Mouse (Mus musculus): ENCODE measurements at regions not wholly inside any gene's neighbourhood (a gene's known extent, or its start where the extent isn't known, plus 50 kb on each side); places are given as distances from the start of the nearest gene placed in this dataset.

DNA sequence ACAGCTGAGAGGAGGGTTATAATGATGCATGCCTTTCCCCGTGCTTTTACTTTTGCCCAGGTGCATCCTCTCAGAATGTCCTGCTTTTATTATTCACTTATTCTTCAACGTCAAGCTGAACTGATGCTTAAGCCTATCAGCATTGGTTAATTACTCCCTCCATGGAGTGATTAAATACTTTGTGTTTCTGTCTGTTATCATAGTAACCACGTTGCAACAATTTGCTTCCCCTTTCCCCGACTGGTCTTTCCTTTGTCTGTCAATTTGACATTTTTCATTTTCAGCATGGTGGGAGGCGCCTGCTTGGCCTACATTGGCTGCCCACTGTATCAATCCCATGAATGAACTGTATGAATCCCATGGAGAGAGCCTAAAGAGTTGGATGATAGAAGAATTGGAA is 101.8 kb downstream of the Ccdc71l start:
- TF ChIP-seq CTCF (IDR thresholded peaks at IDR 0.05; ENCODE audit: low read depth, low read length): no peak
- TF ChIP-seq TAL1 (conservative IDR thresholded peaks at IDR 0.05; ENCODE audit: low read depth, low read length): no peak
- TF ChIP-seq GATA1 (IDR thresholded peaks at IDR 0.05; ENCODE audit: borderline replicate concordance, low read length): no peak
- TF ChIP-seq POLR2AphosphoS5 (IDR thresholded peaks at IDR 0.05; ENCODE audit: insufficient replicate concordance, low read depth, low read length): no peak
- TF ChIP-seq GATA2 (IDR thresholded peaks at IDR 0.05; ENCODE audit: borderline replicate concordance, low read depth, low read length): no peak
